Mouse (Mus musculus) stomach, embryonic 16.5 days (tissue): ENCODE data around the gene Vmn2r94. TPM values are rescaled to one million over a fixed set of nuclear protein-coding genes. Genes with fewer than 3 reads are reported as not detected.

Experiments
- ATAC-seq: fragments of 200-750 bp; cut with Nextera tagmentation; 2 replicates; pipeline ENCODE4 v1.8.0; 2017; ENCODE audit warnings: moderate number of reproducible peaks, moderate TSS enrichment; ENCODE audit not compliant: insufficient read depth, low FRiP score
- H3K27ac ChIP-seq: fragments of 300-500 bp; sonication (generic); 2 replicates; pipeline ENCODE4 v1.5.1; 2014; ENCODE audit warnings: low read length
- H3K27me3 ChIP-seq: fragments of 300-500 bp; sonication (generic); 2 replicates; pipeline ENCODE4 v1.6.1; 2014; ENCODE audit warnings: low read length, control low read depth, mixed read lengths; ENCODE audit not compliant: control insufficient read depth, insufficient read depth
- H3K36me3 ChIP-seq: fragments of 300-500 bp; sonication (generic); 2 replicates; pipeline ENCODE4 v1.6.1; 2014; ENCODE audit warnings: low read length; ENCODE audit not compliant: control insufficient read depth, insufficient read depth
- H3K4me1 ChIP-seq: fragments of 300-500 bp; sonication (generic); 2 replicates; pipeline ENCODE4 v1.6.1; 2014; ENCODE audit warnings: low read length, control low read depth, mixed read lengths; ENCODE audit not compliant: control insufficient read depth, insufficient read depth
- H3K4me2 ChIP-seq: fragments of 300-500 bp; sonication (generic); 2 replicates; pipeline ENCODE4 v1.6.1; 2014; ENCODE audit warnings: low read depth, low read length, mixed read lengths
- H3K4me3 ChIP-seq: fragments of 300-500 bp; sonication (generic); replicated peaks from 2 replicates; pipeline ENCODE4 v1.5.1; 2014; ENCODE audit warnings: mild to moderate bottlenecking, low read length
- H3K9ac ChIP-seq: fragments of 300-500 bp; sonication (generic); 2 replicates; pipeline ENCODE4 v1.6.1; 2014; ENCODE audit warnings: low read length
- H3K9me3 ChIP-seq: fragments of 300-500 bp; sonication (generic); replicated peaks from 2 replicates; pipeline ENCODE4 v1.6.1; 2016; ENCODE audit warnings: low read length, control low read depth; ENCODE audit not compliant: control insufficient read depth
- WGBS: fragments of 180-500 bp; shearing (Covaris S2); extraction: QIAGEN DNeasy Blood & Tissue Kit; methylation state at CpG from one replicate; pipeline ENCODE4 v1.1.7; 2014; 5-methylcytosine and 5-hydroxymethylcytosine counted together
- polyA plus RNA-seq: library from polyadenylated mRNA; unstranded; fragments of >200 nt; fragmentation: Nextera tagmentation; extraction: Ambion mirVana; gene quantifications from 2 replicates; pipeline ENCODE4 v1.2.1, GENCODE M21; 2015

Gene Vmn2r94
- not detected in 2 replicates for polyA plus RNA-seq

- ATAC-seq = no peak
- H3K9ac ChIP-seq = no peak within 1 kb of the TSS
- 59% methylated on average over 2 of the region's 2 CpGs for WGBS
- no peak within 1 kb of the TSS for H3K4me3 ChIP-seq
- no peaks in the 10 kb centered on the region for H3K36me3 ChIP-seq
- no peaks in the 10 kb centered on the region for H3K9me3 ChIP-seq
- H3K27me3 ChIP-seq = no peaks in the 10 kb centered on the region
- H3K4me1 ChIP-seq = no peaks in the 10 kb centered on the region
- H3K4me2 ChIP-seq = no peak within 1 kb of the TSS
- H3K27ac ChIP-seq = no peak within 1 kb of the TSS
Observed at GRCm38 (mm10) chr17:18277656-18278055, at the start of gene Vmn2r94. Gene Vmn2r94, minus strand, starts transcription at chr17:18277756.

- Histone ChIP-seq H3K27ac (no peak overlapping the region), H3K9me3 (0 out of 2 replicates have a peak, but pooled peaks cover 6% of the 10 kb centered on the region), H3K4me3 (no peak overlapping the region), H3K4me1 (no peaks in the 10 kb centered on the region), H3K4me2 (no peak overlapping the region), H3K27me3 (no peaks in the 10 kb centered on the region), H3K36me3 (no peaks in the 10 kb centered on the region), H3K9ac (no peak overlapping the region)
- no peak for ATAC-seq
- WGBS = 92% methylated on average over 2 of the region's 2 CpGs
Observed at GRCm38 (mm10) chr17:18323031-18323430, 45.5 kb upstream of the Vmn2r94 start.

GRCm38 (mm10) chr17:18297799-18298198, 20.2 kb upstream of the Vmn2r94 start, which contains the start of gene Vmn2r93:
Gene Vmn2r93, plus strand, starts transcription at chr17:18298099.
- H3K4me3 ChIP-seq = no peak within 1 kb of the TSS
- WGBS = 44% methylated on average over 1 of the region's 1 CpGs
- H3K9me3 ChIP-seq = no peaks in the 10 kb centered on the region
- no peak within 1 kb of the TSS for H3K4me2 ChIP-seq
- H3K9ac ChIP-seq = no peak within 1 kb of the TSS
- no peaks in the 10 kb centered on the region for H3K4me1 ChIP-seq
- no peaks in the 10 kb centered on the region for H3K36me3 ChIP-seq
- H3K27ac ChIP-seq = no peak within 1 kb of the TSS
- ATAC-seq = no peak
- H3K27me3 ChIP-seq = no peaks in the 10 kb centered on the region

- Histone ChIP-seq H3K27me3 (no peaks in the 10 kb centered on the region), H3K27ac (no peak overlapping the region), H3K4me2 (no peak overlapping the region), H3K4me3 (no peak overlapping the region), H3K9ac (no peak overlapping the region), H3K4me1 (no peaks in the 10 kb centered on the region), H3K9me3 (no peaks in the 10 kb centered on the region), H3K36me3 (no peaks in the 10 kb centered on the region)
- no peak for ATAC-seq
- 78% methylated on average over 13 of the region's 14 CpGs for WGBS
Observed at GRCm38 (mm10) chr17:18236931-18237330, 40.6 kb downstream of the Vmn2r94 start.

GRCm38 (mm10) chr17:18231996-18232395, 45.6 kb downstream of the Vmn2r94 start:
- Histone ChIP-seq H3K4me3 (no peak overlapping the region), H3K27ac (no peak overlapping the region), H3K4me1 (no peaks in the 10 kb centered on the region), H3K9ac (no peak overlapping the region), H3K9me3 (no peaks in the 10 kb centered on the region), H3K4me2 (no peak overlapping the region), H3K36me3 (no peaks in the 10 kb centered on the region), H3K27me3 (no peaks in the 10 kb centered on the region)
- WGBS = 77% methylated on average over 2 of the region's 2 CpGs
- no peak for ATAC-seq

- Histone ChIP-seq H3K4me3 (no peak overlapping the region), H3K4me2 (no peak overlapping the region), H3K9me3 (peaks cover 3% of the 10 kb centered on the region; the same call in 1 of the 2 replicates), H3K36me3 (no peaks in the 10 kb centered on the region), H3K27ac (no peak overlapping the region), H3K27me3 (no peaks in the 10 kb centered on the region), H3K4me1 (no peaks in the 10 kb centered on the region), H3K9ac (no peak overlapping the region)
- ATAC-seq = no peak
Observed at GRCm38 (mm10) chr17:18221300-18221699, 56.3 kb downstream of the Vmn2r94 start.

Other genes with a start within 250 kb of the Vmn2r94 start
- not detected in 2 replicates for gene Vmn2r124, start 228.3 kb downstream of the Vmn2r94 start, polyA plus RNA-seq
- not detected in 2 replicates for gene Vmn2r91, start 192.7 kb downstream of the Vmn2r94 start, polyA plus RNA-seq
- gene Vmn2r92, start 125.9 kb downstream of the Vmn2r94 start, polyA plus RNA-seq = not detected in 2 replicates
- gene Vmn2r93, start 20.3 kb upstream of the Vmn2r94 start, polyA plus RNA-seq = not detected in 2 replicates
- gene Vmn2r95, start 146.3 kb upstream of the Vmn2r94 start, polyA plus RNA-seq = not detected in 2 replicates